Mouse (Mus musculus) layer of hippocampus, adult 6 months (tissue): ENCODE measurements around the gene Npas2. TPM values are rescaled to one million over a fixed set of nuclear protein-coding genes. Genes with fewer than 3 reads are reported as not detected.

Source experiments
- long read RNA-seq, 2 experiments: library from polyadenylated mRNA; unstranded; transcript quantifications; one replicate each; pipeline ENCODE4 v2.0.0; 2019 to 2020
- microRNA-seq: library from miRNA; unstranded; fragments of <30 nt; microRNA quantifications from one replicate; pipeline ENCODE4 v1.2.0, GENCODE M21; 2020
- polyA plus RNA-seq: library from polyadenylated mRNA; unstranded; fragments of <200 nt; fragmentation: Nextera tagmentation; gene quantifications from 2 replicates; pipeline ENCODE4 v1.2.3, GENCODE M21; 2021

Npas2 gene
- 7.3 and 11.0 TPM in 2 replicates for polyA plus RNA-seq
- long read RNA-seq, experiment 1, partial matches to known transcripts = 9 of 10 reads
- long read RNA-seq, experiment 1, other reads (novel, unspliced or antisense) = 1 of 10 reads
- long read RNA-seq, experiment 2, full-length matches to known transcripts = 2 of 25 reads
- long read RNA-seq, experiment 2, partial matches to known transcripts = 18 of 25 reads
- long read RNA-seq, experiment 2, other reads (novel, unspliced or antisense) = 5 of 25 reads

GRCm38 (mm10) chr1:39192997-39193861, at the start of gene Npas2:
TSS of gene Npas2 (plus strand) at chr1:39193731.

GRCm38 (mm10) chr1:39367601-39368266, 174.2 kb downstream of the Npas2 start, which contains the start of gene Rpl31:
TSS of gene Rpl31 (plus strand) at chr1:39367842.

Small RNAs within 50 kb of the gene (microRNA-seq; reads per million reads assigned to microRNA genes)
- not detected for gene Mir6349

Other genes starting within 250 kb of the Npas2 start
- 52.3 and 58.0 TPM in 2 replicates for gene Pdcl3, start 208.1 kb upstream of the Npas2 start, polyA plus RNA-seq
- 1,024 and 1,032 TPM in 2 replicates for gene Rpl31, start 174.1 kb downstream of the Npas2 start, polyA plus RNA-seq